Mouse (Mus musculus) heart, embryonic 11.5 days (tissue): ENCODE results near the gene Ufc1. TPM values are rescaled to one million over a fixed set of nuclear protein-coding genes. Genes with fewer than 3 reads are reported as not detected.
"Not testable (repeated sequence)": the region's sequence is repeated elsewhere in the genome, so short reads cannot be mapped to it uniquely, and the experiment has no call there.

Source experiments
- ATAC-seq: fragments of 200-750 bp; cut with Nextera tagmentation; replicated peaks from 2 replicates; pipeline ENCODE4 v1.8.0; 2017; ENCODE audit warnings: moderate library complexity; ENCODE audit not compliant: insufficient number of reproducible peaks, low FRiP score, low TSS enrichment
- H3K27ac ChIP-seq: fragments of 300-500 bp; sonication (generic); 2 replicates; pipeline ENCODE4 v1.5.1; 2014; ENCODE audit warnings: mild to moderate bottlenecking, low read depth, low read length
- H3K27me3 ChIP-seq: fragments of 300-500 bp; sonication (generic); 2 replicates; pipeline ENCODE4 v1.6.1; 2014; ENCODE audit warnings: mild to moderate bottlenecking, low read length, mixed read lengths; ENCODE audit not compliant: control insufficient read depth, insufficient read depth
- H3K36me3 ChIP-seq: fragments of 300-500 bp; sonication (generic); 2 replicates; pipeline ENCODE4 v1.6.1; 2014; ENCODE audit warnings: mild to moderate bottlenecking, low read length, moderate library complexity, mixed read lengths; ENCODE audit not compliant: control insufficient read depth, insufficient read depth
- H3K4me1 ChIP-seq: fragments of 300-500 bp; sonication (generic); 2 replicates; pipeline ENCODE4 v1.6.1; 2014; ENCODE audit warnings: low read length; ENCODE audit not compliant: control insufficient read depth, insufficient read depth
- H3K4me2 ChIP-seq: fragments of 300-500 bp; sonication (generic); 2 replicates; pipeline ENCODE4 v1.6.1; 2014; ENCODE audit warnings: mild to moderate bottlenecking, moderate library complexity
- H3K4me3 ChIP-seq: fragments of 300-500 bp; sonication (generic); 2 replicates; pipeline ENCODE4 v1.5.1; 2014; ENCODE audit warnings: low read depth, low read length
- H3K9ac ChIP-seq: fragments of 300-500 bp; sonication (generic); 2 replicates; pipeline ENCODE4 v1.6.1; 2014; ENCODE audit warnings: mild to moderate bottlenecking, low read depth, low read length, moderate library complexity
- H3K9me3 ChIP-seq: fragments of 300-500 bp; sonication (generic); replicated peaks from 2 replicates; pipeline ENCODE4 v1.6.1; 2016; ENCODE audit warnings: low read length; ENCODE audit not compliant: control insufficient read depth
- WGBS: fragments of 180-500 bp; shearing (Covaris S2); extraction: QIAGEN DNeasy Blood & Tissue Kit; methylation state at CpG from one replicate; pipeline ENCODE4 v1.1.7; 2014; ENCODE audit not compliant: insufficient replicate concordance; 5-methylcytosine and 5-hydroxymethylcytosine counted together
- polyA plus RNA-seq: library from polyadenylated mRNA; unstranded; fragments of >200 nt; fragmentation: Nextera tagmentation; extraction: Ambion mirVana; gene quantifications from 2 replicates; pipeline ENCODE4 v1.2.1, GENCODE M21; 2014

Ufc1 gene
- polyA plus RNA-seq, 1 experiment from 2014 or later = 90.3 TPM

- H3K4me3 ChIP-seq, ATAC-seq, H3K9me3 ChIP-seq, H3K4me2 ChIP-seq, H3K27ac ChIP-seq, H3K36me3 ChIP-seq, H3K9ac ChIP-seq, H3K27me3 ChIP-seq: not testable (repeated sequence)
- peaks cover 15% of the 10 kb centered on the region for H3K4me1 ChIP-seq
- WGBS = 79% methylated on average over 4 of the region's 4 CpGs
Observed at GRCm38 (mm10) chr1:171326588-171326987, 31.8 kb upstream of the Ufc1 start.

- Histone ChIP-seq H3K27me3 (no peaks in the 10 kb centered on the region), H3K4me2 (no peak overlapping the region), H3K9me3 (no peaks in the 10 kb centered on the region), H3K36me3 (peaks cover 3% of the 10 kb centered on the region; the same call in 1 of the 2 replicates), H3K9ac (no peak overlapping the region), H3K4me1 (peaks cover 7% of the 10 kb centered on the region; the same call in 1 of the 2 replicates), H3K27ac (no peak overlapping the region), H3K4me3 (no peak overlapping the region)
- no peak for ATAC-seq
- 73% methylated on average over 2 of the region's 2 CpGs for WGBS
Observed at GRCm38 (mm10) chr1:171325571-171325970, 30.7 kb upstream of the Ufc1 start.

- WGBS = 70% methylated on average over 1 of the region's 1 CpGs
- Histone ChIP-seq H3K9ac (no peak overlapping the region), H3K4me2 (no peak overlapping the region), H3K27ac (no peak overlapping the region), H3K4me3 (no peak overlapping the region), H3K36me3 (peaks cover 3% of the 10 kb centered on the region; the same call in 1 of the 2 replicates), H3K4me1 (no peaks in the 10 kb centered on the region; the same call in 1 of the 2 replicates), H3K9me3 (no peaks in the 10 kb centered on the region), H3K27me3 (no peaks in the 10 kb centered on the region)
- ATAC-seq = no peak
Observed at GRCm38 (mm10) chr1:171322012-171322411, 27.2 kb upstream of the Ufc1 start.

GRCm38 (mm10) chr1:171321415-171321814 is 26.6 kb upstream of the Ufc1 start:
- Histone ChIP-seq H3K27me3 (no peaks in the 10 kb centered on the region), H3K27ac (no peak overlapping the region), H3K9ac (no peak overlapping the region), H3K9me3 (no peaks in the 10 kb centered on the region), H3K36me3 (peaks cover 3% of the 10 kb centered on the region; the same call in 1 of the 2 replicates), H3K4me3 (no peak overlapping the region), H3K4me2 (no peak overlapping the region), H3K4me1 (no peaks in the 10 kb centered on the region; the same call in 1 of the 2 replicates)
- no peak for ATAC-seq

- Histone ChIP-seq H3K36me3 (peaks cover 3% of the 10 kb centered on the region; the same call in 1 of the 2 replicates), H3K4me3 (peak overlapping the region; percentile 25), H3K27me3 (no peaks in the 10 kb centered on the region), H3K4me2 (peak overlapping the region; percentile 57), H3K4me1 (no peaks in the 10 kb centered on the region), H3K27ac (no peak overlapping the region), H3K9ac (peak overlapping the region; percentile 56; the same call in 1 of the 2 replicates), H3K9me3 (no peaks in the 10 kb centered on the region; the same call in 1 of the 2 replicates)
- no peak for ATAC-seq
- 15% methylated on average over 5 of the region's 5 CpGs for WGBS
Observed at GRCm38 (mm10) chr1:171320151-171320550, 25.3 kb upstream of the Ufc1 start.

GRCm38 (mm10) chr1:171319748-171320147 is 24.9 kb upstream of the Ufc1 start:
- H3K9ac ChIP-seq = 0 out of 2 replicates have a peak overlapping the region, but pooled peaks have one; percentile 56
- WGBS = 18% methylated on average over 7 of the region's 7 CpGs
- no peaks in the 10 kb centered on the region for H3K27me3 ChIP-seq
- H3K4me2 ChIP-seq = peak overlapping the region; percentile 57
- ATAC-seq = no peak
- no peaks in the 10 kb centered on the region for H3K4me1 ChIP-seq
- no peaks in the 10 kb centered on the region for H3K36me3 ChIP-seq
- no peak overlapping the region for H3K27ac ChIP-seq
- no peaks in the 10 kb centered on the region; the same call in 1 of the 2 replicates for H3K9me3 ChIP-seq
- H3K4me3 ChIP-seq = peak overlapping the region; percentile 25

- Histone ChIP-seq H3K36me3 (no peaks in the 10 kb centered on the region), H3K4me1 (no peaks in the 10 kb centered on the region), H3K27ac (no peak overlapping the region), H3K9me3 (no peaks in the 10 kb centered on the region), H3K4me3 (no peak overlapping the region), H3K4me2 (no peak overlapping the region), H3K9ac (no peak overlapping the region), H3K27me3 (no peaks in the 10 kb centered on the region)
- no peak for ATAC-seq
- 78% methylated on average over 2 of the region's 2 CpGs for WGBS
Observed at GRCm38 (mm10) chr1:171309321-171309720, 14.5 kb upstream of the Ufc1 start.

- not testable (repeated sequence) for ATAC-seq, H3K4me1 ChIP-seq, H3K27ac ChIP-seq, H3K9me3 ChIP-seq, H3K4me3 ChIP-seq, H3K27me3 ChIP-seq, H3K4me2 ChIP-seq, H3K36me3 ChIP-seq, H3K9ac ChIP-seq
- WGBS = 73% methylated on average over 5 of the region's 5 CpGs
Observed at GRCm38 (mm10) chr1:171306157-171306556, 11.3 kb upstream of the Ufc1 start.

GRCm38 (mm10) chr1:171298226-171298625 is 3.4 kb upstream of the Ufc1 start:
- no peak for ATAC-seq

More at GRCm38 (mm10) chr1:171298226-171298625, 3.4 kb upstream of the Ufc1 start:
- no peaks in the 10 kb centered on the region for H3K27me3 ChIP-seq
- H3K4me2 ChIP-seq = no peak overlapping the region
- H3K9me3 ChIP-seq = no peaks in the 10 kb centered on the region
- no peak overlapping the region for H3K4me3 ChIP-seq
- no peak overlapping the region for H3K9ac ChIP-seq
- WGBS = 46% methylated on average over 3 of the region's 3 CpGs
- no peak overlapping the region for H3K27ac ChIP-seq
- H3K4me1 ChIP-seq = peaks cover 7% of the 10 kb centered on the region
- H3K36me3 ChIP-seq = no peaks in the 10 kb centered on the region
